Mouse (Mus musculus) c-Kit-positive CD71-positive TER-119-positive erythroid progenitor cells, embryonic 14.5 days (primary cell): ENCODE data around the gene Ube2l3.
"Not testable (repeated sequence)": the region's sequence is repeated elsewhere in the genome, so short reads cannot be mapped to it uniquely, and the experiment has no call there.

ENCODE experiments used
- DNase-seq: peaks from one replicate; pipeline ENCODE4 v3.0.0-alpha.2; 2013; ENCODE audit warnings: low spot score

Gene Ube2l3

DNA sequence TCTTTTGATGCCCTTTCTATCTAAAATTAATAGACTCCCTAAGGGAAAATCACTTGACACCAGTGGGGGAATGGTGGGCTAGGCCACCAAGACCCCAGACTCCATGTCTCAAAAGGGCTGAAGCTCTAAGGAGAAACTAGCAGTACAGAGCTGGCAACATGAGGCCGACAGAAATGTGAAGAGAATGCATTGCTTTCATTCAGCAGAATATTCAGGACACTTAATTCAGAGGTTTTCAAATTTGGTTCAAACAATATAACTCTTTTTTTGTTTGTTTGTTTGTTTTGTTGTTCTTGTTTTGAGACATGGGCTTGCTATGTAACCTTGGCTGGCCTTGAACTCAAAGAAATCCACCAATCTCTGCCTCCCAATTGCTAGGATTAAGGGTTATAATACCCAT is at the start of gene Ube2l3:
Gene Ube2l3, minus strand, starts transcription at position 101 of the 400 bp plus-strand sequence.
- DNase-seq, result no peak

DNA sequence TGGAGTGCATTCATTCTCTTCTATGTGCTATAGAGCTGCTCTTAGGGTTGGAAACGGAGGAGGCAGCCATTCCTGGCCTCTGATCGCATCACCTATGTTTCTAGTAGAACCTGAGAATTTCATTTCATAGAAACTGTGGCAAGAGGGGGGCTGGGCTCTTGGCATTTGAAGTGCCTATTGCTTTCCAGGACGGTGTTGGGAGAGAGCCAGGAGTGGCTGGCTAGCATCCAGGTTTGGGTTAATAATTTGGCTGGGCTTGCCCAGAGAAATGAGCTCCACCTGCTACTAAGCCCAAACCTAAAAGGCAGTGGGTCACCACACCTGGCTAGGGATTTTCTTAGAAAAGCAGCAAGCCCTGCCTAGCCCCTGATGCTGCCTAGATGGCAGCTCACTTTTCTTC is 49.1 kb upstream of the Ube2l3 start:
- DNase-seq, result no peak

GRCm38 (mm10) chr16:17249135-17249534 is 46.7 kb upstream of the Ube2l3 start:
- DNase-seq, result peak; percentile 66

DNA sequence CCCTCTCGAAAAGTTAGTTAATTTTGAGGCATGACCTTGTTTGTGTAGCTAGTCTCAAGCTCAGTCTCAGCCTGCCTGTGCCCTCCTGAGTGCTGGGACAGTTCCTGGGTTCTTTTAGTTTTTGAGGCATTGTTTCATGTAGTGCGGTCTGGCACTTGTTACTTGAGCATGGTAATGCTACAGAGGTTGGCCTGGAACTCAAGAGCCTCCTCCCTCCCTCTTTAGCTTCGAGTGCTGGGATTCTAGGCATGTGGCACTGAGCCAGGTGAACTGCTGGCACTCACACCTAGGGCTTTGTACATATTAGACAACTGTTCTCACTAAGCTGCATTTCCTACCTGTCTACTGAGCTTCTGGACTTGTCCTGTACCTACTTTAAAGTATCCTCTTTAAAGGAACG is 45.3 kb upstream of the Ube2l3 start:
- DNase-seq, result no peak

GRCm38 (mm10) chr16:17244996-17245395 is 42.5 kb upstream of the Ube2l3 start:
- DNase-seq, result no peak

- DNase-seq, result no peak
Measured at GRCm38 (mm10) chr16:17243731-17244130, 41.3 kb upstream of the Ube2l3 start.

DNA sequence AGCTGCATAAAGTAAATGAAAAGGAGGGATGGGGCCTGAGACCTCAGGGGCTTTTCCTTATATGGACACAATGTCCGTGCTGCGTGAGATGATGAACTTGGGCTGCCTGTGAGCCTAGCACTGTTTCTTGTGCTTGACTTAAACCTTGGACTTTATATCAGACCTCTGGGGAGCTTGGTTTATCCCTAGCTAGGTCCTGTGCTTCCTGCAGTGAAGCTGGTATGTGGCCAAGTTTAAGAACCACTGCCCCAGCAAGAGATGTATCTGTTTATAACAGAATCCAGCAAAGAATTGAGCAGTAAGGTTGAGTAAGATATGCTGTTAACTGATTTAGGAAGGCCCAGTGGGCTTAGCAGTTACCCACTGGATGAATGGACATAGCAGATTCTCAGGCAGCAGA is 37.0 kb upstream of the Ube2l3 start:
- no peak for DNase-seq

DNA sequence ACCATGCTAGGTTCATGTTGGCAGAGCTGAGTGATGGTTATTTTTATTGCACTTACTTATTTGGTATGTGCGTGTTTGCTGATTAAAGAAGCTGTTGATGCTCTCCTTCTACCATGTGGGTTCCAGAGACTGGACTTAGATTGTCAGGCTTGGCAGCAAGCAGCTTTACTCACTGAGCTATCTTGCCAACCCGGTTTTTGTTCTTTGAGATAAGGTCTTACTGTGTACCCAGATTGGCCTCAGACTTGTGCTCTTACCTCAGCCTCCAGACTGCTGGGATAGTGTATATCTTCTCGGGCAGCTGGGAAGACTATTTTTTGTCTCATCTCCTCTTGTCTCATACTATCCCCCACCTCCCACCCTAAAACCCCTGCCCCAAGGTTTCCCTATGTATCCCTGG is 35.2 kb upstream of the Ube2l3 start:
- peak; percentile 64 for DNase-seq

- DNase-seq, result no peak
Measured at GRCm38 (mm10) chr16:17234916-17235665, 32.6 kb upstream of the Ube2l3 start.

DNA sequence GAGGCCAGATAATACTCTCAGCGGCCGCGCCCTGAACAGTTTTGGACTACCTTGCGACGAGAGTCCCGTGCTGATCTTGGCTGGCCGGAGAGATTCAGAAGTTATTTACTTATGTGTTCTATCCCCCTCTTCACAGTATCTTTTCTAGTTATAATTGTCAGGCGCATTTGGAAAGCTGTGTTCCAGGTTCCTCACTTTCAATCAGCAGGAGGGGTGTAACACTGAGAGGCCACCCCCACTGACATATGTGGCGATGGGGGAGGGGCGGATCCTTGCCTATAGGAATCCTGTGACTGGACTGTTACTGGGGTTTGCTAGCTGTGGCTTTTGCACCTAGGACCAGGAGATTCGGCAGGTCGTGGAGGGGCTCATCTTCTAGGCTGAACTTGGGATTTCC is 32.0 kb upstream of the Ube2l3 start:
- no peak for DNase-seq

- DNase-seq, result no peak
Measured at GRCm38 (mm10) chr16:17233702-17234498, 31.5 kb upstream of the Ube2l3 start.

GRCm38 (mm10) chr16:17232794-17233701 is 30.6 kb upstream of the Ube2l3 start, which contains the start of gene Hic2:
Gene Hic2 (plus strand): TSS chr16:17233572.
- peak; percentile 83 for DNase-seq

DNA sequence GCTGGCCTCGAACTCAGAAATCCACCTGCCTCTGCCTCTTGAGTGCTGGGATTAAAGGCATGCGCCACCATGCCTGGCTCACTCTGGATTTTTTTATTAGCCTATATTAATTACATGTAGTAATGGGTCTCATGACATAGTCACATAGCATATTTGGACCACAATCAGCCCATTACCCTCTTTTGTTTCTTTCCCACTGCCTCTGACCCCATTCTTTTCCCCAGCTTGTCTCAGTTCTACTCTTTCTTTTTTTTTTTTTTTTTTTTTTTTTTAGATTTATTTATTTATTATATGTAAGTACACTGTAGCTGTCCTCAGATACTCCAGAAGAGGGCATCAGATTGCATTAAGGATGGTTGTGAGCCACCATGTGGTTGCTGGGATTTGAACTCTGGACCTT is 29.1 kb upstream of the Ube2l3 start:
- DNase-seq, result not testable (repeated sequence)

GRCm38 (mm10) chr16:17226496-17226895 is 24.0 kb upstream of the Ube2l3 start:
- no peak for DNase-seq

GRCm38 (mm10) chr16:17225584-17225983 is 23.1 kb upstream of the Ube2l3 start:
- no peak for DNase-seq

GRCm38 (mm10) chr16:17222197-17222596 is 19.7 kb upstream of the Ube2l3 start:
- peak; percentile 78 for DNase-seq

- no peak for DNase-seq
Measured at GRCm38 (mm10) chr16:17220127-17220733, 17.8 kb upstream of the Ube2l3 start.

GRCm38 (mm10) chr16:17216934-17217633 is 14.6 kb upstream of the Ube2l3 start:
- DNase-seq, result no peak

- DNase-seq, result peak; percentile 85
Measured at GRCm38 (mm10) chr16:17209981-17210838, 7.8 kb upstream of the Ube2l3 start.

DNA sequence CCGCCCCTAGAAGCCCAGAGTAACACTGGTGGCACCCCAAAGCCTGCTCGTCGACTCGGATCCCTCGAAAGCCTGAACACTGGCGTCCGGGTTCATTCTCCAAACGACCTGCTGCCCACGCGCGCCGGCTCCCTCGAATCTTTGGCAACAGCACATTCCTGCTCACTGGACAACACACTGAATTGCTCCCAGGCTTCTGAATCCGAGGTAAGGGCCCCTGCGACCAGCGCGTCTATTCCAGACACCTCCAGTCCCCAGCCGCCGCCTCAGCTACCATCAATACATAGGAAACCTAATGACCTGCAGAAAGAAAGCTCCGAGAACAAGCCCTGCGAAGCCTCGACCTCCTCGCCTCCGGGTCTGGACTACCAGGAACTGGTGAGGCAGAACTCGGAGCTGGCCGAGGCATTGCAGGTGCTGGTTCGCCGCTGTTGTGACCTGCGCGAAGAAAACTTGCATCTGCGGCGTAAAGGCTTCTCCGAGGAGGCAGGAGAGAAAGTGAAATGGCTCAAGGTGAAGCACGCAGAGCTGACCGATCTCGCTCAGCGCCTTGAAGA is 7.0 kb upstream of the Ube2l3 start:
- no peak for DNase-seq
